Mouse (Mus musculus) limb, embryonic 11.5 days (tissue): ENCODE data around the gene 1700069L16Rik. TPM values are rescaled to one million over a fixed set of nuclear protein-coding genes. Genes with fewer than 3 reads are reported as not detected.

Experiments used
- ATAC-seq: fragments of 200-750 bp; cut with Nextera tagmentation; 2 replicates; pipeline ENCODE4 v1.8.0; 2017; ENCODE audit warnings: low read depth; ENCODE audit not compliant: insufficient number of reproducible peaks, low FRiP score, low TSS enrichment
- DNase-seq: peaks from one replicate; pipeline ENCODE4 v3.0.0-alpha.2; 2015; ENCODE audit warnings: low spot score
- H3K27ac ChIP-seq: fragments of 300-500 bp; sonication (generic); replicated peaks from 2 replicates; pipeline ENCODE4 v1.5.1; 2014; ENCODE audit warnings: low read depth, mild to moderate bottlenecking, low read length
- H3K27me3 ChIP-seq: fragments of 300-500 bp; sonication (generic); 2 replicates; pipeline ENCODE4 v1.6.1; 2014; ENCODE audit warnings: mild to moderate bottlenecking, low read length, mixed read lengths; ENCODE audit not compliant: control insufficient read depth, insufficient read depth
- H3K36me3 ChIP-seq: fragments of 300-500 bp; sonication (generic); 2 replicates; pipeline ENCODE4 v1.6.1; 2014; ENCODE audit warnings: mild to moderate bottlenecking, low read length, moderate library complexity, mixed read lengths; ENCODE audit not compliant: control insufficient read depth, insufficient read depth
- H3K4me1 ChIP-seq: fragments of 300-500 bp; sonication (generic); 2 replicates; pipeline ENCODE4 v1.6.1; 2014; ENCODE audit warnings: low read length, mixed read lengths; ENCODE audit not compliant: control insufficient read depth, insufficient read depth
- H3K4me2 ChIP-seq: fragments of 300-500 bp; sonication (generic); 2 replicates; pipeline ENCODE4 v1.6.1; 2014; ENCODE audit warnings: low read depth, mild to moderate bottlenecking, moderate library complexity; ENCODE audit not compliant: severe bottlenecking
- H3K4me3 ChIP-seq: fragments of 300-500 bp; sonication (generic); 2 replicates; pipeline ENCODE4 v1.5.1; 2014; ENCODE audit warnings: low read depth, low read length
- H3K9ac ChIP-seq: fragments of 300-500 bp; sonication (generic); 2 replicates; pipeline ENCODE4 v1.6.1; 2014; ENCODE audit warnings: mild to moderate bottlenecking, low read length
- H3K9me3 ChIP-seq: fragments of 300-500 bp; sonication (generic); 2 replicates; pipeline ENCODE4 v1.6.1; 2016; ENCODE audit warnings: low read length; ENCODE audit not compliant: control insufficient read depth
- WGBS: fragments of 180-500 bp; shearing (Covaris S2); extraction: QIAGEN DNeasy Blood & Tissue Kit; methylation state at CpG from one replicate; pipeline ENCODE4 v1.1.7; 2014; 5-methylcytosine and 5-hydroxymethylcytosine counted together
- polyA plus RNA-seq: library from polyadenylated mRNA; unstranded; fragments of >200 nt; fragmentation: Nextera tagmentation; extraction: Ambion mirVana; gene quantifications from 2 replicates; pipeline ENCODE4 v1.2.1, GENCODE M21; 2014

1700069L16Rik gene
- polyA plus RNA-seq, 1 experiment from 2014 or later = not detected

DNA sequence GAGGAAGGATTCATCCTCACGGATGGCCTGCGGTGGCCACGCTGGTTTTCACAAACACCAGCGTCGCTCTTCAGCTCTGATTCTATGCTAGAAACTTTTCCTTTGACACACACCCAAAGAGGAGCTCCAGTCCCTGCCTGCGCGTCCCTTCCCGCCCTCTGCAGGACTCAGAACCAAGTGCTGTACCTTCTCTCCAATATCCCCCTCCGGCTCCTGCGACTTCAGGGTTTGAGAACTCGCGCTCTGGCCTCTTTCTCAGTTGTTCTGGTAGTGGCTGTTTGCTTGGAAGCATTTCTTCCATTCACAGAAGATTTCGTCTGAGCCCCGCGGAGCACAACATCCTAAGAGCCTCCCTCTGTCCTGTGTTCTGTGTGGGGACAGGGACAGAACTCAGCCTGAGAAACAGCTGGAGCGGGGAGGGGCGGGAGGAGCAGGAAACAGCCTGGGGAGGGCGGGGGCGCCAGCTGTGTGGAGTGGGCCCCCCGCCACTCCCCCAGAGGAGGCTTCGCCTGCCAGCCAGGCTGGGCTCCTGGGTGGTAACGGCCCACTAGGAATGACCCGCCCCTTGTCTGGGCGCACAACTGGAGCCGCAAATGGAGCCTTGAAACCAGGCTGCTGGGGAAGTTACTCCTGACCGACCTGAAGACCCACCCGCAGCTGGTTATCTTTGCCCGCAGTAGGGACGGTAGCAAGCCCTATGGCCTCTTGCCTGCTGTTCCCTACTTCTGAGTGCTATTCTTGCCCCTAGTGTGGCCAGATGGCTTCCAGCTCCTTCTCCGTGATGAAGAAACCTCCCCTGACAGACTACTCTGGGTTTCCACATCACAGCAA is 74.3 kb downstream of the 1700069L16Rik start, which contains the start of gene Cmklr1:
Gene Cmklr1, minus strand, starts transcription at position 392 of the 831 bp plus-strand sequence.
- H3K4me3 ChIP-seq = peak within 1 kb of the TSS; percentile 19
- H3K27me3 ChIP-seq = no peaks in the 10 kb centered on the region
- DNase-seq = peak; percentile 59
- H3K36me3 ChIP-seq = no peaks in the 10 kb centered on the region
- WGBS = 8% methylated on average over 30 of the region's 30 CpGs
- peak; percentile 33; the same call in 1 of the 2 replicates for ATAC-seq
- H3K9ac ChIP-seq = peak within 1 kb of the TSS; percentile 59
- H3K27ac ChIP-seq = no peak within 1 kb of the TSS; the same call in 1 of the 2 replicates
- H3K9me3 ChIP-seq = no peaks in the 10 kb centered on the region
- H3K4me1 ChIP-seq = peaks cover 20% of the 10 kb centered on the region
- peak within 1 kb of the TSS; percentile 60 for H3K4me2 ChIP-seq

DNA sequence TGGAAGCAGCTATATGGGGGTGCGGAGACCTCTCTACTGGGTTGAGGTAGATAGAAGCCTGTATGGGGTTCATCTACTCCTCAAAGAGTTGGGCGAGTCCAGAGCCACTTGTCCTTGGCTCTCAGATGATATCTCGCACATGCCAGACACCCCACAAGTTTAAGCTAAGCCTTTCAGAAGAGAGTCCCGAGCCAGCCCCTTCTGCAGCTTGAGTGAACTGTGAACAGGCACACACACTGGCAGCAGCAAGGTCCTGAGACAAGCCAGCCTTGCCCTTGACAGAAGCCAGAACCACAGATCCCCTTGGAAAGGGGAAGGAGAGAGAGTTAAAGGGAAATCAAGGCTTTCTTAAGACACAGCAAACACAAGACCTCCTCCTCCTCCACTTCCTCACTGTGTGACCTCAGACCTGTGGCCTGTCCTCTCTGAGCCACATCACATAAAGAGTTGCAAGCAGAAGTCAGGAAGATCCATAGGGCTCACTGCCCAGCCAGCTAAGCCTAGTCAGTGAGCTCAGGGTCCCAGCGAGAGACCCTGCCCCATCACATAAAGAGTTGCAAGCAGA is 75.8 kb downstream of the 1700069L16Rik start:
- no peaks in the 10 kb centered on the region for H3K36me3 ChIP-seq
- no peak overlapping the region for H3K27ac ChIP-seq
- H3K27me3 ChIP-seq = no peaks in the 10 kb centered on the region
- H3K4me1 ChIP-seq = peaks cover 20% of the 10 kb centered on the region
- H3K9ac ChIP-seq = no peak overlapping the region
- H3K4me2 ChIP-seq = no peak overlapping the region
- DNase-seq = no peak
- 81% methylated on average over 5 of the region's 5 CpGs for WGBS
- no peaks in the 10 kb centered on the region for H3K9me3 ChIP-seq
- no peak for ATAC-seq
- no peak overlapping the region for H3K4me3 ChIP-seq

GRCm38 (mm10) chr5:113647141-113647540 is 77.4 kb downstream of the 1700069L16Rik start:
- no peaks in the 10 kb centered on the region for H3K27me3 ChIP-seq
- no peak for ATAC-seq

GRCm38 (mm10) chr5:113644520-113644919 is 80.1 kb downstream of the 1700069L16Rik start:
- no peak for ATAC-seq
- 85% methylated on average over 4 of the region's 4 CpGs for WGBS

More at GRCm38 (mm10) chr5:113647141-113647540, 77.4 kb downstream of the 1700069L16Rik start:
- Histone ChIP-seq H3K36me3 (no peaks in the 10 kb centered on the region), H3K9ac (no peak overlapping the region), H3K4me1 (peaks cover 22% of the 10 kb centered on the region), H3K4me3 (no peak overlapping the region), H3K4me2 (no peak overlapping the region), H3K27ac (no peak overlapping the region), H3K9me3 (no peaks in the 10 kb centered on the region)
- no peak for DNase-seq
- WGBS = 97% methylated on average over 8 of the region's 8 CpGs

DNA sequence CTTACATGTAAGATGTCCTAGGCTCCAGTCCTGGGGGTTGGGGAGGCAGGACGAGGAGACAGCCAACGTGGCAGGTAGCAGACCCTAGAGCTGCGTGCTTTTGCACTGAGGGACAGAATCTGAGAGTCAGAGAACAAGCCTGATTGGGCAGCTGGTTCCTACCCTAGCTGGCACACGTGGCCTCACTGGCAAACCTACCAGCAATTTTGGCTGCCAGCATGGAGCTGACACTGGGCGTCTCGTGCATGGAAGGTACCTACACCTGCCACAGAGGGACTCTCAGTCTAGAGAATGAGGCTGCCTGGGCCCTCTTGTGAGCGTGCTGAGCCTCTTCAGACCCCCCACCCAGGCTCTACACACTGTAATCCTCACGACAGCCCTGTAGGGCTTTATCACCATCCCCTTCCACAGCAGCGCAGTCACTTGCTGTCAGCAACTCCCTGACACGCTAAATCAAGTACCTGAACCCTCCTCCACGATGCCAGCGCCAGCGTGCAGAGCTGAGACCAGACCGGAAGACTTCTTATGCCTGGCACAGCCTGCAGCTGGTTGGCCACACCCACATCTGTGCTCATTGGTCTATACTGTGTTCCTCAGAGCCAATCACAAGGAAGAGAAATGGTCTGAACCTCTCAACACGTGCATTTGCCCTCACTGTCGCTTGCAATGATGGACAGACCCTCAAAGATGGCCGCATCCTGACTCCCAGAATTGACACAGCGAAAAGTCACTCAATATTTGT is 81.3 kb downstream of the 1700069L16Rik start:
- no peaks in the 10 kb centered on the region for H3K9me3 ChIP-seq
- no peak overlapping the region for H3K27ac ChIP-seq
- no peak overlapping the region for H3K4me3 ChIP-seq
- no peak overlapping the region for H3K9ac ChIP-seq
- H3K36me3 ChIP-seq = no peaks in the 10 kb centered on the region
- 55% methylated on average over 18 of the region's 18 CpGs for WGBS
- ATAC-seq (peak; percentile 63; the same call in 1 of the 2 replicates), DNase-seq (peak; percentile 62)
- H3K27me3 ChIP-seq = no peaks in the 10 kb centered on the region
- peaks cover 8% of the 10 kb centered on the region for H3K4me1 ChIP-seq
- H3K4me2 ChIP-seq = peak overlapping the region; percentile 27; the same call in 1 of the 2 replicates

More at GRCm38 (mm10) chr5:113644520-113644919, 80.1 kb downstream of the 1700069L16Rik start:
- Histone ChIP-seq H3K9me3 (no peaks in the 10 kb centered on the region), H3K4me2 (no peak overlapping the region), H3K9ac (no peak overlapping the region), H3K36me3 (no peaks in the 10 kb centered on the region), H3K27me3 (no peaks in the 10 kb centered on the region), H3K4me3 (no peak overlapping the region), H3K4me1 (peaks cover 10% of the 10 kb centered on the region), H3K27ac (no peak overlapping the region)
- DNase-seq = no peak

Other genes with a start within 250 kb of the 1700069L16Rik start
- 2.0 and 2.9 TPM in 2 replicates for gene Wscd2, start 234.4 kb downstream of the 1700069L16Rik start, polyA plus RNA-seq
- 2.4 and 2.7 TPM in 2 replicates for gene Cmklr1, start 74.3 kb downstream of the 1700069L16Rik start, polyA plus RNA-seq
- 3.5 and 3.7 TPM in 2 replicates for gene Ficd, start 11.0 kb upstream of the 1700069L16Rik start, polyA plus RNA-seq
- gene Sart3, start 47.7 kb upstream of the 1700069L16Rik start, polyA plus RNA-seq = 64.6 and 78.0 TPM in 2 replicates
- 106 and 112 TPM in 2 replicates for gene Iscu, start 48.0 kb upstream of the 1700069L16Rik start, polyA plus RNA-seq
- gene Tmem119, start 75.7 kb upstream of the 1700069L16Rik start, polyA plus RNA-seq = 112 and 131 TPM in 2 replicates
- gene Selplg, start 107.9 kb upstream of the 1700069L16Rik start, polyA plus RNA-seq = 0.79 and 1.6 TPM in 2 replicates
- 94.9 and 107 TPM in 2 replicates for gene Coro1c, start 184.0 kb upstream of the 1700069L16Rik start, polyA plus RNA-seq